Mouse (Mus musculus) heart, postnatal 0 days (tissue): ENCODE data around the gene Stk39. TPM values are rescaled to one million over a fixed set of nuclear protein-coding genes. Genes with fewer than 3 reads are reported as not detected.

Source experiments
- ATAC-seq: fragments of 200-750 bp; cut with Nextera tagmentation; 2 replicates; pipeline ENCODE4 v1.8.0; 2017; ENCODE audit warnings: low read depth, moderate number of reproducible peaks, moderate library complexity; ENCODE audit not compliant: insufficient read depth
- DNase-seq: peaks from one replicate; pipeline ENCODE4 v3.0.0-alpha.2; 2016; ENCODE audit warnings: low spot score
- H3K27ac ChIP-seq: fragments of 300-500 bp; sonication (generic); 2 replicates; pipeline ENCODE4 v1.5.1; 2014; ENCODE audit warnings: low read depth, mild to moderate bottlenecking
- H3K27me3 ChIP-seq: fragments of 300-500 bp; sonication (generic); 2 replicates; pipeline ENCODE4 v1.6.1; 2014; ENCODE audit warnings: low read length, mixed read lengths; ENCODE audit not compliant: control insufficient read depth, insufficient read depth
- H3K36me3 ChIP-seq: fragments of 300-500 bp; sonication (generic); replicated peaks from 2 replicates; pipeline ENCODE4 v1.6.1; 2014; ENCODE audit warnings: low read length, mixed read lengths; ENCODE audit not compliant: control insufficient read depth, insufficient read depth
- H3K4me1 ChIP-seq: fragments of 300-500 bp; sonication (generic); 2 replicates; pipeline ENCODE4 v1.6.1; 2014; ENCODE audit warnings: antibody characterized with exemption; ENCODE audit not compliant: control insufficient read depth, insufficient read depth
- H3K4me2 ChIP-seq: fragments of 300-500 bp; sonication (generic); 2 replicates; pipeline ENCODE4 v1.6.1; 2014; ENCODE audit warnings: low read depth, mild to moderate bottlenecking, low read length, moderate library complexity
- H3K4me3 ChIP-seq: fragments of 300-500 bp; sonication (generic); 2 replicates; pipeline ENCODE4 v1.5.1; 2014; ENCODE audit warnings: low read depth, low read length
- H3K9ac ChIP-seq: fragments of 300-500 bp; sonication (generic); replicated peaks from 2 replicates; pipeline ENCODE4 v1.6.1; 2014; ENCODE audit warnings: low read depth, low read length, mixed read lengths
- H3K9me3 ChIP-seq: fragments of 300-500 bp; sonication (generic); replicated peaks from 2 replicates; pipeline ENCODE4 v1.6.1; 2016; ENCODE audit warnings: low read length; ENCODE audit not compliant: control insufficient read depth
- CTCF ChIP-seq: IDR thresholded peaks from 2 replicates; pipeline ENCODE4 v1.5.1; 2016; ENCODE audit warnings: antibody characterized with exemption, control low read depth, low read depth
- EP300 ChIP-seq: IDR thresholded peaks from 2 replicates; pipeline ENCODE4 v1.6.1; 2016; ENCODE audit warnings: antibody characterized with exemption, low read depth
- WGBS: fragments of 180-500 bp; shearing (Covaris S2); extraction: QIAGEN DNeasy Blood & Tissue Kit; methylation state at CpG from one replicate; pipeline ENCODE4 v1.1.7; 2014; 5-methylcytosine and 5-hydroxymethylcytosine counted together
- polyA plus RNA-seq: library from polyadenylated mRNA; unstranded; fragments of >200 nt; fragmentation: Nextera tagmentation; extraction: Ambion mirVana; gene quantifications from 2 replicates; pipeline ENCODE4 v1.2.1, GENCODE M21; 2015
- total RNA-seq: library from RNA; depleted of rRNA; stranded (reverse); fragments of >200 nt; gene quantifications from 2 replicates; pipeline ENCODE4 v1.2.3, GENCODE M21; 2014; ENCODE audit warnings: low replicate concordance

Stk39 gene
- total and polyA plus RNA-seq, 2 experiments from 2014 or later, result 81.8 to 93.2 TPM

DNA sequence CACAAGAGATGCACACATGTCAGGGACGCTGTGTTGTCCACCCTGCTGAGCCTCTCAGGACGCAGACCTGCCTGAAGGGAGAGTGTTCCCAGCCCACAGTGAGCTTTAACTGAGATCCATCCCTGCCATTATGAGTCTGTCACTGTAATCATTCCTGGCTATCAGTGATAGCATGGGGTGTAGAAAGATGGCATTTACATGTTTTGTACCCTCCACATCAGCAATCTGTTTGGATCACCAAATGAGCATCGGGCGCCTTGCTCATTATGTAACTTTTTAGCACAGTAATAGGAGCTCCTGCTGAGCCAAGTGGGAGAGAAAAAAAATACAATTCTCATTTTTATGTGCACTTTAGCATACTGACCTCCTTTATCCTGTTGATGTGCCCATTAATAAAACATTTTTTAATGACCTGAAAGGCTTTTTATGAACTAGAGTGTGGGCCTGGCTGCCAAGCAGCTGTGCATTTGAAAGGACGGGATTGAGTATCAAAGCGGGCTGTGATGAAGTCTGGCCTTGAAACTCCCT, 189.0 kb downstream of the Stk39 start:
- Histone ChIP-seq H3K4me1 (no peaks in the 10 kb centered on the region; the same call in 1 of the 2 replicates), H3K9me3 (no peaks in the 10 kb centered on the region), H3K9ac (no peak overlapping the region), H3K27me3 (no peaks in the 10 kb centered on the region), H3K4me2 (no peak overlapping the region), H3K36me3 (peaks cover 23% of the 10 kb centered on the region), H3K27ac (no peak overlapping the region), H3K4me3 (no peak overlapping the region)
- WGBS, result 95% methylated on average over 6 of the region's 6 CpGs
- no peak for DNase-seq
- TF ChIP-seq EP300 (no peak), CTCF (no peak)
- no peak for ATAC-seq

- H3K9ac ChIP-seq, result no peak overlapping the region
- H3K4me3 ChIP-seq, result no peak overlapping the region
- WGBS, result 95% methylated on average over 3 of the region's 3 CpGs
- no peak for DNase-seq
- no peak for TF ChIP-seq CTCF
- no peak for TF ChIP-seq EP300
- no peaks in the 10 kb centered on the region; the same call in 1 of the 2 replicates for H3K4me1 ChIP-seq
- H3K27ac ChIP-seq, result no peak overlapping the region
- no peak overlapping the region for H3K4me2 ChIP-seq
- no peaks in the 10 kb centered on the region for H3K27me3 ChIP-seq
- H3K36me3 ChIP-seq, result peaks cover 18% of the 10 kb centered on the region
- no peak for ATAC-seq
- H3K9me3 ChIP-seq, result no peaks in the 10 kb centered on the region
Measured at GRCm38 (mm10) chr2:68281575-68281974, 190.5 kb downstream of the Stk39 start.

DNA sequence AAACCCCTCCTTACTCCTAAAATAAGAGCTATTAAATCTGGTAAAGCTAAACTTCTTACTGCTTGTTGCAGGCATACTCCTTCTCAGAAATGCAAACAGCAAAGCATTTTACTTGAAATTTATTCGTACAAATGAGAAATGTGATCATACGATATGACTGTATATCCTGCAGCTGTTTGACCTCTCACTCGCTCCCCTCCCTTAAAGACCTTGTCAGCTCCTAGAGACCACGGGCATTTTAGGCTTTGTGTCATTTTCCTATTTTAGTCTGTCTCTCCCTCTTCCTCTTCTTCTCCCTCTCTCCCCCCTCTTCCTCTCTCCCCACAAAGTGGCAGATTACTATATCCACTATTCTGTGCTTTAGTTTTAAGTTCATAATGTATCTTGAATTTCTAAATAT, 200.8 kb downstream of the Stk39 start:
- DNase-seq, result no peak
- Histone ChIP-seq H3K27me3 (no peaks in the 10 kb centered on the region), H3K36me3 (peaks cover 31% of the 10 kb centered on the region), H3K9ac (no peak overlapping the region), H3K4me2 (no peak overlapping the region), H3K27ac (no peak overlapping the region), H3K4me1 (0 out of 2 replicates have a peak, but pooled peaks cover 4% of the 10 kb centered on the region), H3K4me3 (no peak overlapping the region), H3K9me3 (no peaks in the 10 kb centered on the region)
- TF ChIP-seq CTCF (no peak), EP300 (no peak)
- 42% methylated on average over 4 of the region's 4 CpGs for WGBS
- ATAC-seq, result no peak

DNA sequence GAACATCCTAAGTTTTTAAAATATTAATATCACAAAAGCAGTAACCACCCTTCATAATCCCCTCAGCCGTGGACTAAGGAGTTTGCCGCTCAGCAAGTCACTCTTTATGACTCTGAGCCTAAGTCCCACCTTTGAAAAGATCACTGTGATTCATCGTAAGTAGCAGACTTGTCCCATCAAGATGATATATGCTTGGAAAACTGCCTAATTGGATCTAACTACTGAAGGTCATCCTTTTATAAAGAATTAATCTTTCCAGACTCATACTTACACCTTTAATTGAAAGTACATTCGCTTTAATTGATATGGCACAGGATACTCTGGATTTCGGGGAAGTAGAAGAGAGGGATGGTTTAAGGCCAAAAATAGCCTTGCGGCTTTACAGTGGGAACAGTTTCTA, 201.2 kb downstream of the Stk39 start:
- Histone ChIP-seq H3K4me3 (no peak overlapping the region), H3K4me2 (no peak overlapping the region), H3K27me3 (no peaks in the 10 kb centered on the region), H3K4me1 (0 out of 2 replicates have a peak, but pooled peaks cover 4% of the 10 kb centered on the region), H3K36me3 (peaks cover 30% of the 10 kb centered on the region), H3K9ac (no peak overlapping the region), H3K27ac (no peak overlapping the region), H3K9me3 (no peaks in the 10 kb centered on the region)
- TF ChIP-seq EP300 (no peak), CTCF (no peak)
- WGBS, result 67% methylated on average over 6 of the region's 6 CpGs
- ATAC-seq (no peak), DNase-seq (no peak)

- TF ChIP-seq CTCF (no peak), EP300 (no peak)
- ATAC-seq (peak; percentile 53; the same call in 1 of the 2 replicates), DNase-seq (no peak)
- H3K36me3 ChIP-seq, result peaks cover 27% of the 10 kb centered on the region
- 0 out of 2 replicates have a peak overlapping the region, but pooled peaks have one; percentile 2 for H3K27ac ChIP-seq
- no peaks in the 10 kb centered on the region for H3K9me3 ChIP-seq
- no peak overlapping the region for H3K4me2 ChIP-seq
- H3K4me1 ChIP-seq, result 0 out of 2 replicates have a peak, but pooled peaks cover 4% of the 10 kb centered on the region
- 52% methylated on average over 4 of the region's 4 CpGs for WGBS
- no peaks in the 10 kb centered on the region for H3K27me3 ChIP-seq
- H3K4me3 ChIP-seq, result no peak overlapping the region
- H3K9ac ChIP-seq, result no peak overlapping the region
Measured at GRCm38 (mm10) chr2:68269646-68270045, 202.4 kb downstream of the Stk39 start.

DNA sequence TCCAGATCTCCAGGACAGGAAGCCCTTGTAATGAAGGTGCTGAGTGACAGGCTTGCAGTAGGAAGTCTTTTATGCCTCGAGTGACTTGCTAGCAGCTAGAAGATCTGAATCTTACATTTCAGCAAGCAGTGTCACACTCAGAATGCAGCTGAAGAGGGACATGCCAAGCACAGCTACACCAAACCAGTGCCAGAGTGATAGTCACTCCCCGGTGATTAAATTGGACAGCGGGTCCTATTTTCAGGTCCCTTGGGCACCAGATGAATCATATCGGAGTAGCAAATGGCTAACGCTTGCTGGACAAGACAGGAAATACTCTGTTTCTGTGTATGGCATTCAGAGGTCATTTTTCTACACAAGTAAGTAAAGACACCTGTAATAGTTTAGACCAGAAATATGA, 207.2 kb downstream of the Stk39 start:
- Histone ChIP-seq H3K36me3 (peaks cover 15% of the 10 kb centered on the region), H3K4me1 (0 out of 2 replicates have a peak, but pooled peaks cover 4% of the 10 kb centered on the region), H3K4me2 (no peak overlapping the region), H3K9me3 (no peaks in the 10 kb centered on the region), H3K27ac (no peak overlapping the region), H3K27me3 (no peaks in the 10 kb centered on the region), H3K4me3 (no peak overlapping the region), H3K9ac (no peak overlapping the region)
- DNase-seq (no peak), ATAC-seq (no peak)
- TF ChIP-seq CTCF, result no peak
- TF ChIP-seq EP300, result no peak
- 35% methylated on average over 5 of the region's 5 CpGs for WGBS
